Mouse (Mus musculus) thymus, postnatal 25 days (tissue): ENCODE results near the gene 1700067P10Rik.
A peak's percentile ranks its signal among the peaks of the same experiment; 100 is the strongest.

Experiments
- DNase-seq: peaks from one replicate; pipeline ENCODE4 v3.0.0; 2022

1700067P10Rik gene

DNA sequence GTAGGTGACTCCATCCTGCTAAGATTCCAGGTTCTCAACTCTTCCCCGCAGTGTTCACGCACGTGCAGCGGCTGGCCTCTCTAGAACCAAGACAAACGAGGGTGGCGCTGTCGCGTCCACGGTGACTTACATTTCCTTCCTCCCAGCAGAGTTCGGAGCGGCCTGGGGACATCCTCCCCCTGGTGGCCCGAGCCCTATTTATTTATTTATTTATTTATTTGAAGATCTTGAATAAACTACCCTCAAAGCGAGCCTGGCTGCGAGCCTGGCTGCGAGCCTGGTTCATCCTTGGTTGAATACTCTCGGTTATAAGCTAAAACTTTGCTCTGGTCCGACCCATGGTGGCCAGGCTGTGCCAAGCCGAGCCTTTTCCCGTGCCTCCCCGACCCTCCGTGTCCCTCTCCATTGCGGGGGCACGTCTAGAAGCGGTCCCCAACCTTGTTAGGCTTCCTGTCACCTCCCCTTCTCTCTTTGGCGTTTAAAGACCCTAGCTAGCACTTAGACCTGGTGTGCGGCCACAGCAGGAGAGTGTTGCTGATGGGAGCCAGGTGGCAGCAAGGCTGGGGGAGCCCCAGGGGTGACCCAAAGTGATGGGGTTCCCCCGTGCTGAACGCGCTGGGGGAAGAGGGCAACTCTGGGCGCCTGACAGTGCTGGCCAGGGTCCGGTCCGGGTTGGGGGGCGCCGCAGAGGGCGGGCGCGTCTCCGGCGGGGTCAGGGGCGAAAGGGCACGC is 8.1 kb downstream of the 1700067P10Rik start:
- peak; percentile 50 for DNase-seq

DNA sequence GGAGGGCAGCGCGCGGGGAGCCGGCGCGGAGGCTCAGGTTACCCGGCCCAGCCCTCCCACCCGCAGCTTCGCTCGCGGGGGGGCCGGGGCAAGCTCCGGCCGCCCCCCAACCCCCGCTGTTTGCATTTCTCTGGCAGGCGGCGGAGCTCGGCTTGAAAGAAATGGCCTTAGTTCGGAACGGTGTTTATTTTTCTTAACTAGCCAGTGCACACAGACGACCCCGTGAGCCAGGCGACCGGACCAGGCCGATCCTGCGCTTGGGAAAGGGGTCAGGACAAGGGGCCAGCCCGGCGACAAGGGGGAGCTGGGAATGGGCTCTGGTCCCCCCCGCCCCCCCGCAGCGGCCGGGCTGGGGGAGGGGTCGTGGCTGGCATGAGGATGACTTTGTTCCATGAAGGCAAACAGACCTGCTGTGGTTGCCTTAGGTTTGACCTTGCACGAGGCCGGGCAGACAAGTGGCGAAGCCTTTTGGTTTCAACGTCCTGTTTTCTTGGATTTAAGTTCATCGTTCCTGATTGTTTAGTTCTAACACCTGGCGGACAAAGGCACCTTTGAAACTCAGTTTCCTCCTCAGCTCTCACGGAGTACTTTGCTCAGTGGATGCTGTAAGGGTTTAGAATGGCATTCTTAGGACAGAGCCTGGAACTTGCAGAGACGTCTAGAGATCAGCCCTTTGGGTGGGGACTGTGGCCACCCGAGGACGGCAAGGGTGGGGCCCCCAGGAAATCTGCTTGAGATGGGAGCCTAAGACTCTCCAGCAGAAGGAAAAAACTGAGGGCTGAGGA is 8.8 kb downstream of the 1700067P10Rik start:
- DNase-seq: no peak

DNA sequence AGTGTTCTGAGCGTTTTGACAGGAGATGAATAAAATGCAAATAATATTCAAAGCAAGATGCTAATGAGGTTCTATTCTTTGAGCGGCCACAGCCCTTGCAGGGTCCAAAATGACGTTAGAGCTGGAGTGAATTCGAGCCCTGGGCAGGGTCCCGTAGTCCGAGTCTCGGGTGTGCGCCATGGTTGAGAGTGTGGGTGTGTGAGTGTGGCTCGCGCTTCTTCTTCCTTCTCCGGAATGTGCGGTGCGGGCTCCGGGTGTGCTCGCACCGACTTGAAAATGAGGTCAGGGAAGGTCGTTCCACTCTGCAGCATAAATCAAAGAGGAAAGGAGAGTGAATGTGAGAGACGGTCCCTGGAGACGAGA is 9.4 kb downstream of the 1700067P10Rik start:
- DNase-seq: no peak

DNA sequence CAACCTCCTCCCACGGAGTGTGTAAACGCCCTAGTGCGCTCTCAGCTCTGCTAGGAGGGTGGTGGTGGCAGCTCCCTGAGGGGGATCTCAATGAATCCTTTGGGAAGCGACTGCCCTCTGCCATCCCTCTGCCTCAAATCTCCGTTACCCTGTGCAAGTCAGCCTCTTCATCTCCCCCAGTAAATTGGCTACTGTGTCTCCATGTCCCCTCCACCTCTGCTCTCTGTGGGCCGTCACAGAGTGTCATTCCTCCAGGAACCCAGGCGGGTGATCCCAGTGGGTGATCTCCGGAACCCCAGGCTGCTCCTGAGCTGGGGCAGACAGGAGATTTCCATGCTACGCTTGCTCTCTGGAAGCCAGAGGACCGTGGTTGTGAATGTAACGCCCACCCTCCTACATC is 10.2 kb downstream of the 1700067P10Rik start:
- DNase-seq: no peak

DNA sequence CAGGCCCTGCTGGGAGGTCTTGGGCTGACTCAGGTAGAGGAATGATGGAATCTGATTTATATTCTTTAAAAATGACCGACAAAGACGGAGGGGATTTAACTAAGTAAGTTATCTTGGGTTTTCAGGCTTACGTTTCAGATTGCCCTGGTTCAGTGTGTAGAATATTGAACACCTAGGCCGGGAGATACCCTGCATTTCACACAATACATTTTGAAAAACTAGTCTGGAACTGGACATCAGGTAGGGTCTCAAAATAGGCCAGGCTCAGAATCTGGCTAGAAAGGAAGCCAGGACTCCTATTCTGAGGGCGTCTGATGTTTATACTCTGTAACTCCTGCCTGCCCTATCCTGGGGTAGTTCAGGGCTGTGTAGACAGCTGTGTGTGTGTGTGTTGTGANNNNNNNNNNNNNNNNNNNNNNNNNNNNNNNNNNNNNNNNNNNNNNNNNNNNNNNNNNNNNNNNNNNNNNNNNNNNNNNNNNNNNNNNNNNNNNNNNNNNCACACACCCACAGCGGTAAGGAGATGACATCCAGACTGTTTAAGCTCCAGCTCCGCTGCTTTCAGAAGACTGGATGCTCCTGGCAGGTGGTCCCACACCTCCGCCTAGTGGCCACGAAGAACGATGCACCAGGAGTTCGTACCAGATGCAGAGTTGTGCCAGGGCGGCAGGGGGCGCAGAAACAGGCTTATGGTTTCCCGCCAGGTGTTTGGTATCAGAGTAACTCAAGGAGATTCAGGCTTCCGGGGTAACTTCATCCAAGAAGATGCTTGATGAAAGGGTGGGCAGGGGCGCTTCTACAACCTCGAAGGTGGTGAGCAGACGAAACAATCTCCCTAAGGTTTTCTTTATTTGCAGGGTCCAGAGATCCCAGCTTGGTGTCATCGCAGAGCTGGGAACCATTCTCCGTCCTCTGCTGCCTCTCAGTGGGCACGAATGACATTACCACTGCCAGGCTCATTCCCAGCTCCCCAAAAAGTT is 11.6 kb downstream of the 1700067P10Rik start:
- peak; percentile 90 for DNase-seq

DNA sequence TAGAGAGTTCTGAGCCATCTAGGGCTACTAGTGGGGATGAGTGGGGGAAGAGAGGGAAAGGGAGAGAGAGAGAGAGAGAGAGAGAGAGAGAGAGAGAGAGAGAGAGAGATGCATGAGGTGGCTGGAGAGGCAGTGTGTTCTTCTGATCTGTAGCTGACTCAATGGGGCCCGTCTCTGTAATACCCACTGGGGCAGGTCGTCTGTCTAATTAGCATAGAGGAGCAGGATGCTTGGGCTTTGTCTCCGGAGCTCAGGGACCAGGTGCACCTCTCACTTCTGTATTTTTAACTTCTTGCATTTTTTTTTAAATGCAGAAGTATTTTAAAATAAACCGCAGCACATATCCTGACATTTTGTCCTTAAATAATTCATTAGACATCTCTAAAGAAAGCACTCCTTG is 18.2 kb downstream of the 1700067P10Rik start:
- DNase-seq: no peak

DNA sequence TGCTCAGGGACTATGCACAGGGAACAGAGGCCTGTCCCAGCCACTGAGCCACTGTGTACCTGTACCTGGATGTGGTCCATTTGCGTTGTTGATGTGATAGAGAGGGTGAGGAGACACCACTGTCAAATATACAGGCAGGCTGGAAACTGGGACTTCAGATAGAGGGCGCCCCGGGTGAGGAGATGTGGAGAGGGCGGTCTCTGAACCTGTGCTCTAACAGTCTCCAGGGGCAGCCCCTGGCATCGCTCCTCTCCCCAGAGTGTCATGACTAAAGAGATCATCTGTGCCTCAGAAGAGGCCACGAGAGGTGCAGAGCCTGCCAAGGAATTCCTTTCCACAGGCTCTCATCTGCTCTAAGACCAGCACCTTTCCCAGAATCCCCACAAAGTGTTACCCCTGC is 18.7 kb downstream of the 1700067P10Rik start:
- DNase-seq: no peak

DNA sequence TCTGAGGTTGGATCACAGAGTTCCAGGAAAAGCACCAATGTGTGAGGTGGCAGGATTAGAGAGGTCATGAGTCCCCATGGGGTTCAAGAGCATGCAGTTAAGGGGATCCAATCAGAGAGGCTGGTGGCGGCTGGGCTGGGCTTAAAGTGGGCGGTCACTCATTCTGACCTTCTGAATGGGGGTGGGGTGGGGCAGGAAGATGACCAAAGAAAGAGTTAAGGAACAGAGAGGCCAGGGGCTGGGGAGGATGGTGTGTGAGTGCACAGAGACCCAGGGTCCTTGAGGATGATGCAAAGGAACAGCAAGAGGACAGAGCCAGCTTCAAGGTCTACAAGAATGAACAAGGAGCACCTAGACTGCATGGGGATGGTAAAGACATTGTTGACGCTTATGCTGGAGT is 19.4 kb downstream of the 1700067P10Rik start:
- DNase-seq: no peak

DNA sequence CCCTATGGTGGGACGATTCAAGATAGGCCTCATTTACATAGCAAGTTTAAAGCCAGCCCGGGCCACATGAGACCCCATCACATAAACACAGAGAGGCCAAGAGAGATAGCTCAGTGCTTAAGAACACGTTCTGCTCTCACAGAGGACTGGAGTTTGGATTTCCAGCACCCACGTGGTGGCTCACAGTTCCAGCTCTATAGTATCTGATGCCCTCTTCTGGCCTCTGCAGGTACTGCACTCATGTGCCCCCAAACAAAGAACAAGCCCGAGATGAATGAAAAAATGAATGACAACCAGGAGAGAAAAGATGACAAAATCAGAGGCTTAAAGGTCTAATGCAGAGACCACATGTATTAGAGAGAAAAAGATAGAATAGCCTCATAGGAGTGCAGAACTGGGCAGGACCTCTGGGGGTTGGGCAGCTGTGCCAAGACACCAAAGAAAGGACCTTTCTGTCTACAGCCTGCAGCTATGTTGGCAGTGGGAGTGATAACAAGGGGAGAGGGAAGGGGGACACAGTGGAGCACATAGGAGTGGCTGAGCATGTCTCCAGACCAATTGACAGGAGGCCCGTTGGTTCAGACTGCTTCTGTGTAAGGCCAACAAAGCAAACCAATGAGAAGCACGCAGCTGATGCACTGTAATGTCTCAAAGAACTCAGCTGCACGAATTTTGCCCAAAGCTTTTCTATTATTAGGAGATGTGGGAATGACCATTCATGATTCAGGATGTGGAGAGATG is 21.6 kb downstream of the 1700067P10Rik start:
- peak; percentile 56 for DNase-seq

DNA sequence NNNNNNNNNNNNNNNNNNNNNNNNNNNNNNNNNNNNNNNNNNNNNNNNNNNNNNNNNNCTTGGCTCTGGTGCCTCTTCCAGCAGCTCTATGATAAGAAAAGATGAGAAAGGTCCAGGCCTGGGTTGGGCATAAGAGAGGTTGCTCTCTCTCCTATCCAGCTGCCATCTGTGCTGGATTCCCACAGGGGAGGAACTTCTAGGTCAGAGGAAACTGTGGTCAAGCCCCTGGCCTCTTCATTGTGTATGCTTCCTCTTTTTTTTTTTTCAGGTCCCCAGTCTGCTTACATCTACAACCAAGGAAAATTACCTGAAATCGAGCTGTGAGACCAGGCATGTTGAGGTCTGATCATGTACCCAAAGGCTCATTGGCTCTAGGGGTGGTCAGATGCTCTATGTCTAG is 29.5 kb downstream of the 1700067P10Rik start:
- no peak for DNase-seq

DNA sequence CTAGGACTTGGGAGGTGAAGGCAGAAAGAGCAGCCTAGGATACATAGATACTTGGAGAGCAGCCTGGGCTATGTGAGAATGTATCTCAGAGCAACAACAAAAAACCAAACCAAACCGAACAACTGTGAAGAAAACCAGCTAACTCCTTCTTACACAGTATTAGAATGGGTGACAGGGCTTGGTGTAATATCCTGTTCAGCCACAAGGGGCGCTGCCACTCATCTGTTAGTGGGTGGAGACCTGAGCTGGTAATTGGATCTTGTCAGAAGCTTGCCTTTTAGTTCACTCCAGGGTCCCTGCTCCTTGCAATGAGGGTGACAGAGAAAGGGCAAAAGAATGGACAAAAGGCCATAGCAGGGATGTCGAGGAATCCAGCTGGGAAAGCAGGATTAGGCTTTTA is 30.5 kb downstream of the 1700067P10Rik start:
- peak; percentile 77 for DNase-seq

DNA sequence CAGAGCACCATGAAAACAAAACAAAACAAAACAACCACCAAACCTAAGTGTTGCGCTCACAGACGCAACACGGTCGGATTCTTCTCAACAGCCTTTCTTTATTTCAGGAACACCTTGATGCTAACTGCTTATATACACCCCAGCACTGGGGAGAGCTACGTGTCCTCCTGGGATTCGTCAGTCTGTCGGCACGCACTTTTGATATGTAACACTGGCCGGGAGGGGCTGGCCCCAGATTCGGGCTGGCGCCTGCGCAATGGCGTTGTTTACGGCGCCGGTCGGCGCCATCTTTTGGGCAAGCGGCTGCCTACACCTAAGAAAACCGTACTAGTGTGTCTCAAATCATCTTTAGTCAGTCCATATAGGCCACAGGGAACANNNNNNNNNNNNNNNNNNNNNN is 31.3 kb downstream of the 1700067P10Rik start:
- no peak for DNase-seq

DNA sequence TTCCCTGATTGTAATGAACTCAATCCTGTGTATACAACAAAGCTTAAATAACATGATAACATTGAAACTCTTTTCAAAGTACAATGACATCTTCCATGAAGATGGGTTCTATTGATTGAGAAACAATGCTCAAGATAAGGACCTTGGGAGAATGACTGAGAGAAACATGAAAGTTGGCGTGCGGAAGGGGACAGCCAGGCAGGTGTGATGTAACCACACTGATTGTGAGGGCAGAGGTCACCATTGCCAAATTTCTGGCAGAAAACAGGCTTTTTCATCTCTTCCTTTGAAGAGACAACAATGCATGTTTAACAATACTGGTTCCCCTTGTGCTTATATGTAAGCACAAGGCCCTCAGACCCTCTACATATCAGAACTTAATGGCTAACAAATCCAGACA is 43.7 kb downstream of the 1700067P10Rik start:
- DNase-seq: no peak
